Mouse (Mus musculus): ENCODE measurements around the gene Lancl3. TPM values are rescaled to one million over a fixed set of nuclear protein-coding genes. Genes with fewer than 3 reads are reported as not detected.

The Lancl3 gene
- polyA plus RNA-seq, 2 experiments, result 0.08 to 0.13 TPM

GRCm38 (mm10) chrX:9243381-9243864 is 43.7 kb downstream of the Lancl3 start:
- Histone ChIP-seq H3K9ac (replicated peaks) (peak overlapping the region; percentile 27; the same call in 1 of the 2 replicates), H3K9me3 (ENCODE audit: control insufficient read depth, low read length) (no peaks in the 10 kb centered on the region), H3K4me2 (ENCODE audit: low read depth) (peak overlapping the region; percentile 42), H3K36me3 (replicated peaks; ENCODE audit: control insufficient read depth, insufficient read depth, low read depth) (no peaks in the 10 kb centered on the region), H3K27ac (peak overlapping the region; percentile 65), H3K4me3 (ENCODE audit: insufficient read depth in 1 of 2, low read depth in 2 of 2, low read length in 2 of 2) (no peak overlapping the region), H3K4me1 (replicated peaks; ENCODE audit: control insufficient read depth in 2 of 2, insufficient read depth in 2 of 2, low read length in 1 of 2) (peaks cover 19 to 39% of the 10 kb centered on the region in 2 experiments), H3K27me3 (ENCODE audit: control insufficient read depth, insufficient read depth, low read length) (no peaks in the 10 kb centered on the region)
- 39% methylated on average over 8 of the region's 8 CpGs for WGBS (ENCODE audit: insufficient replicate concordance)
- ATAC-seq (ENCODE audit: insufficient read depth) (no peak), DNase-seq (ENCODE audit: low read depth in 3 of 3, low spot score in 3 of 3) (no peak)
- TF ChIP-seq CTCF (IDR thresholded peaks at IDR 0.05; ENCODE audit: low read depth) (no peak), EP300 (IDR thresholded peaks at IDR 0.05; ENCODE audit: low read depth) (no peak)

DNA sequence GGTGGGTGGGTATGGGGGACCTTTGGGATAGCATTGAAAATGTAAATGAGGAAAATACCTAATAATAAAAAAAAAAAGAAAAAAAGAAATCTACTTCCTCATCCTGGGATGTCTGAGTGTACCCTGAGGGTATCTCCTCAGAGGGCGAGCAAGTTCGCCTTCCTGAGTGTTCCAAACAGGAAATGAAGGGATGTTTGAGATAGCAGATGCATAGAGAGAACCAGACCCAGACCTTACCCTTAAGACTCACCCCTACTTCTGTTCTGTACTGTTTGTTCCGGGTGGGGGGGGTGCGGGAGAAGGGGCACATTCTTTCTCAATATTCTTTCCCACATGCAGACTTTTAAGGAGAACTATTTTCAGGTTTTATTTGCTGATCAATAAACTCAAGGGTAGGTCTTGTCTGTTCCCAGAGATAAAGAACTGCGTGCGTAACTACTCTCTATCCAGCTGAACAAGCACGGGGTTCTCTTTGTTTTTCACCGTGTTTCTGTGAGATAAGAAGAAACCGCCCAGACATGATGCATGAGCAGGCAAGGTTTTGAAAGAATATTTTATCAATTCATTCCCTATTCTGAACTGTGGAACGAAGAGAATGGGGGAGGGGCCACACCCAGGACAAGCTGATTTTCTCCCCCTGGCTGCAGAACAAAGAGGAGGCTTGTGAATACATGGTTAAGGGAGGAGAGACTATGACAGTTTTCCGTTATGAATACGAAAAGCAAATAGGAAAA is 45.1 kb downstream of the Lancl3 start:
- Histone ChIP-seq H3K27me3 (ENCODE audit: control insufficient read depth, insufficient read depth, low read length) (no peaks in the 10 kb centered on the region), H3K4me1 (replicated peaks; ENCODE audit: control insufficient read depth in 2 of 2, insufficient read depth in 2 of 2, low read length in 1 of 2) (peaks cover 19 to 46% of the 10 kb centered on the region in 2 experiments), H3K27ac (peak overlapping the region; percentile 60), H3K9me3 (ENCODE audit: control insufficient read depth, low read length) (no peaks in the 10 kb centered on the region), H3K4me2 (ENCODE audit: low read depth) (peak overlapping the region; percentile 48), H3K4me3 (ENCODE audit: insufficient read depth in 1 of 2, low read depth in 2 of 2, low read length in 2 of 2) (peak overlapping the region; percentile 0 to 30; a peak in 1 of 4 replicates), H3K36me3 (replicated peaks; ENCODE audit: control insufficient read depth, insufficient read depth, low read depth) (no peaks in the 10 kb centered on the region), H3K9ac (replicated peaks) (peak overlapping the region; percentile 47)
- ATAC-seq (ENCODE audit: insufficient read depth) (peak; percentile 98), DNase-seq (ENCODE audit: low read depth in 3 of 3, low spot score in 3 of 3) (peak; percentile 82 to 83 (median 82))
- WGBS (ENCODE audit: insufficient replicate concordance), result 21% methylated on average over 12 of the region's 12 CpGs
- TF ChIP-seq EP300 (IDR thresholded peaks at IDR 0.05; ENCODE audit: low read depth), result peak; percentile 98
- TF ChIP-seq CTCF (IDR thresholded peaks at IDR 0.05; ENCODE audit: low read depth), result peak; percentile 38; the same call in 1 of the 2 replicates

- TF ChIP-seq CTCF (IDR thresholded peaks at IDR 0.05; ENCODE audit: low read depth), result no peak
- TF ChIP-seq EP300 (IDR thresholded peaks at IDR 0.05; ENCODE audit: low read depth), result no peak
- no peaks in the 10 kb centered on the region for H3K27me3 ChIP-seq (ENCODE audit: control insufficient read depth, insufficient read depth, low read length)
- 74% methylated on average over 5 of the region's 5 CpGs for WGBS (ENCODE audit: insufficient replicate concordance)
- no peaks in the 10 kb centered on the region for H3K9me3 ChIP-seq (ENCODE audit: control insufficient read depth, low read length)
- no peak overlapping the region for H3K27ac ChIP-seq
- H3K4me3 ChIP-seq (ENCODE audit: insufficient read depth in 1 of 2, low read depth in 2 of 2, low read length in 2 of 2), result no peak overlapping the region
- no peak for ATAC-seq (ENCODE audit: insufficient read depth)
- no peaks in the 10 kb centered on the region for H3K36me3 ChIP-seq (replicated peaks; ENCODE audit: control insufficient read depth, insufficient read depth, low read depth)
- H3K9ac ChIP-seq (replicated peaks), result no peak overlapping the region
- DNase-seq (ENCODE audit: low read depth in 3 of 3, low spot score in 3 of 3), result no peak
- H3K4me1 ChIP-seq (replicated peaks; ENCODE audit: control insufficient read depth in 2 of 2, insufficient read depth in 2 of 2, low read length in 1 of 2), result peaks cover 14 to 40% of the 10 kb centered on the region in 2 experiments
- H3K4me2 ChIP-seq (ENCODE audit: low read depth), result no peak overlapping the region
Observed at GRCm38 (mm10) chrX:9248911-9249310, 49.2 kb downstream of the Lancl3 start.

DNA sequence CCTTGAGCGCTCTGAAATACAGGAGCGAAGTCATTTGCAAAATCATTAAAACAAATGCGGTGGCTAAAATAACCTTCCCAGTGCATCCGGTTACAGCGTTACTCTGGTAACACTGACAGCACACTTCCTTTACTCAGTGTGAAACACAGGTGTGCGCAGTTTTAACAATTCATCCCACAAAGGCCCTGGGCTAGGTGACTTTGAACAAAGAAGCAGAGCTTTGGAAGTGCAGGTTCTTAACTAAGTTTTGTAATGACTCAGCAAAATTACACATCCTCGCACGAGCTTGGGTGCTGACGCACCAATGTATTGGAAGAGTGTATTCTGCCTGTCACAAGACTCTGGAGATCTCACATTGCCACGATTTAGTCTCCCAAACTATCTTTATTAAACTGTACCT is 54.3 kb downstream of the Lancl3 start:
- peak; percentile 63 for ATAC-seq (ENCODE audit: insufficient read depth)
- peaks cover 18 to 26% of the 10 kb centered on the region in 2 experiments for H3K4me1 ChIP-seq (replicated peaks; ENCODE audit: control insufficient read depth in 2 of 2, insufficient read depth in 2 of 2, low read length in 1 of 2)
- no peaks in the 10 kb centered on the region for H3K27me3 ChIP-seq (ENCODE audit: control insufficient read depth, insufficient read depth, low read length)
- no peak for TF ChIP-seq CTCF (IDR thresholded peaks at IDR 0.05; ENCODE audit: low read depth)
- TF ChIP-seq EP300 (IDR thresholded peaks at IDR 0.05; ENCODE audit: low read depth), result no peak
- DNase-seq (ENCODE audit: low read depth in 3 of 3, low spot score in 3 of 3), result peak in 2 of 3 experiments; percentile 26 to 36
- no peaks in the 10 kb centered on the region for H3K9me3 ChIP-seq (ENCODE audit: control insufficient read depth, low read length)
- H3K27ac ChIP-seq, result peak overlapping the region; percentile 54; the same call in 1 of the 2 replicates
- peak overlapping the region; percentile 41 for H3K9ac ChIP-seq (replicated peaks)
- H3K36me3 ChIP-seq (replicated peaks; ENCODE audit: control insufficient read depth, insufficient read depth, low read depth), result no peaks in the 10 kb centered on the region
- WGBS (ENCODE audit: insufficient replicate concordance), result 59% methylated on average over 10 of the region's 10 CpGs
- H3K4me3 ChIP-seq (ENCODE audit: insufficient read depth in 1 of 2, low read depth in 2 of 2, low read length in 2 of 2), result peak overlapping the region; percentile 49 to 54
- peak overlapping the region; percentile 63 for H3K4me2 ChIP-seq (ENCODE audit: low read depth)

DNA sequence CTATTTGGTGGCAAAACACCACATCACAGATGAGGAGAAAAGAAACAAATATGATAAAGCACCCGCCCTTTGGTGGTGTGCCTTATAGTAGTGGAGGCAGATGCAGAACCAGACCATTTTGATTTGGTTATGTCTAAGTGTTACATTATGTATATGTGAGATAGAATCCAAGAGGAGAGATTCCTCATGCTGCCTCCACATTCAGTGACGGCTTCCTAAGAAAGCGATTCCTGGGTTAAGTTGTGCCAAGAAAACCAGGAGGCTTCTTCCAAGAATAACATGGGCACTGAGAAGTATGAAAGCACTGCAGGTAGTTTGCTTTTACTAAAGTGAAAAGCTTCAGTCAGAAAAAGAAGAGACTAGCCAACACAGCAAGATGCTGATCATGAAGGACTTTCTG is 55.2 kb downstream of the Lancl3 start:
- Histone ChIP-seq H3K9me3 (ENCODE audit: control insufficient read depth, low read length) (no peaks in the 10 kb centered on the region), H3K27ac (peak overlapping the region; percentile 81), H3K27me3 (ENCODE audit: control insufficient read depth, insufficient read depth, low read length) (no peaks in the 10 kb centered on the region), H3K4me2 (ENCODE audit: low read depth) (peak overlapping the region; percentile 64), H3K36me3 (replicated peaks; ENCODE audit: control insufficient read depth, insufficient read depth, low read depth) (no peaks in the 10 kb centered on the region), H3K4me3 (ENCODE audit: insufficient read depth in 1 of 2, low read depth in 2 of 2, low read length in 2 of 2) (peak overlapping the region; percentile 57 to 79), H3K9ac (replicated peaks) (peak overlapping the region; percentile 66), H3K4me1 (replicated peaks; ENCODE audit: control insufficient read depth in 2 of 2, insufficient read depth in 2 of 2, low read length in 1 of 2) (peaks cover 18 to 20% of the 10 kb centered on the region in 2 experiments)
- WGBS (ENCODE audit: insufficient replicate concordance), result 80% methylated on average over 3 of the region's 3 CpGs
- DNase-seq (ENCODE audit: low read depth in 3 of 3, low spot score in 3 of 3) (no peak), ATAC-seq (ENCODE audit: insufficient read depth) (no peak)
- TF ChIP-seq CTCF (IDR thresholded peaks at IDR 0.05; ENCODE audit: low read depth) (no peak), EP300 (IDR thresholded peaks at IDR 0.05; ENCODE audit: low read depth) (no peak)
